Mouse (Mus musculus) adipose tissue, adult 10 weeks (tissue): ENCODE results near the gene Herpud2. TPM values are rescaled to one million over a fixed set of nuclear protein-coding genes. Genes with fewer than 3 reads are reported as not detected.

Source experiments
- polyA plus RNA-seq: library from polyadenylated mRNA; stranded (reverse); fragments of 350-450 nt; fragmentation: Illumina TruSeq; extraction: RNeasy Lipid Tissue Mini Kit (QIAGEN cat#74804); gene quantifications from one replicate; pipeline ENCODE4 v1.2.3, GENCODE M21; 2014; ENCODE audit warnings: low read depth, low replicate concordance

Gene Herpud2
- 30.0 TPM for polyA plus RNA-seq

DNA sequence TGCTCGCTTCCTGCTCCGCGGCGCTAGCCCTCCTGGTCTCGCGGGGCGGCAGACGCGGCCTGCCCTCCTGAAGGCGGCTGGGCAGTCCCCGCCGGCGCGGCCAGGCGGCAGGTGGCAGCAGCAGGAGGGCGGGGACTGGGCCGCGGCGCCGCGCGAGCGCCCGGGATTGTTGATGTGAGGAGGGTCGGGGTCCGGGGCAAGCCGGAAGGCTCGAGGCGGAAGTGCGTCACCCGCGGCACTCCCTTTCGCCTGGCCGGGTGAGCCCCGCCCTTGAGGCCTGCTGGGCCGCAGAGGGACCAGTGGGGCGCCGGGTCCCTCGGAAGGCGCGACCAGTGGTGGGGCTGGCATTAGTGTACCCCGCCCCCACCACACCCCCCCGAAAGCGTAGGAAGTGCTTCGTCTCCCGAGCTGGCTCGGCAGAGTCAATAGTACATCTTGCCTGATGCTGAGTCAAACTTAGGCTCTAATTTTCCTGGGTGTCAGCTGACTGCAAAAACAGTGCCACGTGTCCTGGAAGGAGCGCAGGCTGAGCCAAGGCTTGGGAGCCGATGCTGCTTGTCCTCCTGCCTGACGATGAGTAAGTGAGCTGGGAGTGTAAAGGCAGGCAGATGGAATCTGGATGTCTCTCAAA is at the start of gene Herpud2:
Herpud2 (minus strand) TSS at position 210 of the 631 bp plus-strand sequence.

DNA sequence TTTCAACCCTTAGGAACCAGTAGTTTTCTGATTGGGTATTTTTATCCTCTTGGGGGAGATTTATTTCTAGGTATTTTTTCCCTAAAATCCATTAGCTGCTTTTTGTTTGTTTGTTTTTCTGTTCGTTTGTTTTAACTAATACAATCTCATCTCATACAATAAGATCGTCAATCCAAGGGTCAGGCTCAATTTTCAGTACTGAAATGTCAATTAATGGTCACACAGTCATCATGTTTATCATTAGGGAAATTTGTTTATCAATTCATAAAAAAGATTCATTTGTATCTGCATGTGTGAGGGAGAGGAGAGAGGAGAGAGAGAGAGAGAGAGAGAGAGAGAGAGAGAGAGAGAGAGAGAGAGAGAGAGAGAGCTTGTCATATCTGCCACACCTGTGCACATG is 62.5 kb downstream of the Herpud2 start, which contains the start of gene Gm10181:
Gm10181 (plus strand) TSS at position 301 of the 400 bp plus-strand sequence.

Other genes starting within 250 kb of the Herpud2 start
- not detected for gene Gm10181, start 62.4 kb downstream of the Herpud2 start, polyA plus RNA-seq
- 95.0 TPM for gene Sept7, start 100.6 kb upstream of the Herpud2 start, polyA plus RNA-seq